Mouse (Mus musculus) right cerebral cortex, postnatal 14 days (tissue): ENCODE data around the gene Slc20a1.

Experiments
- DNase-seq: peaks from one replicate; pipeline ENCODE4 v3.0.0; 2022

Slc20a1 gene

GRCm38 (mm10) chr2:129192392-129193150, 6.0 kb upstream of the Slc20a1 start:
- DNase-seq: no peak

- no peak for DNase-seq
Observed at GRCm38 (mm10) chr2:129196317-129196716, 2.2 kb upstream of the Slc20a1 start.

GRCm38 (mm10) chr2:129197197-129197596, 1.4 kb upstream of the Slc20a1 start:
- no peak for DNase-seq

- DNase-seq: no peak
Observed at GRCm38 (mm10) chr2:129197843-129198435, 625 bp upstream of the Slc20a1 start.

DNA sequence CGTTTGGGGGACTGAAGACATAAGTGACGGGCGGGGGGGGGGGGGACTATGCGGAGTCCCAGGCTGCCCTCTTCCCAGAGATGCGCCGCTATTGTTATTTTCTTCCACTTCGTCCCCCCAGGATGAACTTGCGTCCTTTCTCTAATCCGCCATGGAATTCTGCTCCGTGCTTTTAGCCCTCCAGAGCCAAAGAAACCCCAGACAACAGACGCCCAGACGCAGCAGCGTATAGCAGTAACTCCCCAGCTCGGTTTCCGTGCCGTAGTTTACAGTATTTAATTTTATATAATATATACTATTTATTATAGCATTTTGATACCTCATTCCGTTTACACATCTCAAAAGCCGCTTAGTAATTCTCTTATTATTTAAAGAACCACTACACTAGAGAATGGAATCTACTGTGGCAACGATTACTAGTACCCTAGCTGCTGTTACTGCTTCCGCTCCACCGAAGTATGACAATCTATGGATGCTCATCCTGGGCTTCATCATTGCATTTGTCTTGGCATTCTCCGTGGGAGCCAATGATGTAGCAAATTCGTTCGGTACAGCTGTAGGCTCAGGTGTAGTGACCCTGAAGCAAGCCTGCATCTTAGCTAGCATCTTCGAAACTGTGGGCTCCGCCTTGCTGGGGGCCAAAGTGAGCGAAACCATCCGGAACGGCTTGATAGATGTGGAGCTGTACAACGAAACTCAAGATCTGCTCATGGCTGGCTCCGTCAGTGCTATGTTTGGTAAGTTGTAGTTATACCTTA, 943 bp downstream of the Slc20a1 start:
- DNase-seq: no peak

DNA sequence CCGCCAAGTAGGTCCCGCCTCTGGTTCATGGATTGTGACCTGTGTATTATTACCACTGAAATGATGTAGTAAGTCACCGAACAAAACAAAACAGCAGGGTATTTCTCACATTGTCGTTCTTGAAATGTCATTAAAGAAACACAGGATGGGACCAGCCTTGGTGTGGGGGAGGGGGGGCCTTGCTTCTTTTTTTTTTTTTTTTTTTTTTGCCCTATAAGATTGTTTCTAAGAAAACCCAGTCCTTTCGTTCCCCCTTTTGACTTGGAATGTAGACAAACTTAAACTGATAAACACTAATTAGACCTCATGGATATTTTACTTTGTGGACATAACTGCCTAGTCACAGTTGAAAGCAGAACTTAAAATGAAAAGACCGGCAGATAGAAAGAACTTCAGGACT, 6.4 kb downstream of the Slc20a1 start:
- no peak for DNase-seq

- DNase-seq: no peak
Observed at GRCm38 (mm10) chr2:129206824-129207223, 8.3 kb downstream of the Slc20a1 start.

- no peak for DNase-seq
Observed at GRCm38 (mm10) chr2:129208181-129208746, 9.7 kb downstream of the Slc20a1 start.

DNA sequence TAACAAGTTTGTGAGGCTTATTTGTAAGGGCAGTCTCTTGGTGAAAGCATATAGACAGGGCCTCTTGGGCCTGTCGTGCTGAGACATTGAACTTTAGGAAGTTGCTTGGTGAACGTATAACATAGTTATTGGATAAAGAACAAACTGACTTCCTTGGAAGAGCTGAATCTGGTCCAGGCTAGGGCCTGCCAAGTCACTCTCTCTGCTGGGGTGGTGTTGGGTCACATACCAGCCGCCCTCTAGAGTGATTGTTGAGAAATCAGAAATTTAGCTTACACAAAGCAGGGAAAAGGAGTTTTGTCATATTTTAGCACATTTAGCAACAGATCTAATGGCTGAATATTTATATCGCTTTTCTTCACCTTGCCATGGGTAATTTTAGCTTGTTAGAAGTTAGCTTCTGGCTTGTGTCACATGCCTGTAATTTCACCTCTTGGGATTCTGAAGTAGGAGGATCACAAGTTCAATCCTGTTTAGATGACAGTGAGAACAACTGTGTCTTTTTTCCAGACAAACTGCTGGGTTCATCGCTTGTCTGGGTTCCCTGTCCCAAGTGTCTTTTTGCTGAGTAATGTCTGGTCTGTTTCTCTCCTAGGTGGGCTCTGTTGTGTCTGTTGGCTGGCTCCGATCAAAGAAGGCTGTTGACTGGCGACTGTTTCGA, 11.7 kb downstream of the Slc20a1 start:
- DNase-seq: no peak

DNA sequence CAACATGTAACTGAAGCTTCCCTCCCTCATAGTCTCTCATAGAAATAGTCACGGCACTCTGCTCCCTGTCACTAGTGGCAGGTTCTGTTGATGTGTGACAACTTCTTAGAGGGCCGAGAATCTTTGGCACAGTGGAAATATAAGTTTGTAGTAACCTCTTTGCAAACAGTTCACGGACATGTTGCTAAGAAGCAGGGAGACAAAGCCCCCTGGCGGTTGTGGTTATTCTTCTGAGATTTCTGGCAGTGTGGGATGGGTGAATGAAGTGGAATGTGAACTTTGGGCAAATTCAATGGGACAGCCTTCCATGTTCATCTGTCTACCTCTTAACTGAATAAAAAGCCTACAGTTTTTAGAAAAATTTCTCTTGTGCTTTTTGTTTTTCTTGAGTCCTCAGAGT, 12.7 kb downstream of the Slc20a1 start:
- no peak for DNase-seq

DNA sequence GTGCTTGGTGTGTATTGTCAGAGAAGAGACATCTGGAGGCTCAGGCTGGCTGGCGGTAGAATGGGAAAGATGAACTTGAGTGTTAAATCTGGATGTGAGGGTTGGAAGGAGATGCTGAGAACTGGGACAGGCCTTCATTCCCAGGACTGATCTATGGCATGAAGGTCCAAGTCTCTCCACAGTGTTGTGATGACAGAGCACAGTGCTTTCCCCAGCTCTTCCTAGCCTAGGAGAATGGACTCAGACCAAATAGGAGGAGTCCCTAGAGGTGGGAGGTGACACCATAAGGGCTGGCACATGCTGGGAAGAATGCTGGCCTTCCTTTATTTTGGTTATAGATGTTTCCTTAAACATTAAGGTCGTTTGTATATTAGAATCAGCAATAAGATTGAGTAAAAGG, 13.4 kb downstream of the Slc20a1 start:
- DNase-seq: no peak

- no peak for DNase-seq
Observed at GRCm38 (mm10) chr2:129212566-129212965, 14.0 kb downstream of the Slc20a1 start.

DNA sequence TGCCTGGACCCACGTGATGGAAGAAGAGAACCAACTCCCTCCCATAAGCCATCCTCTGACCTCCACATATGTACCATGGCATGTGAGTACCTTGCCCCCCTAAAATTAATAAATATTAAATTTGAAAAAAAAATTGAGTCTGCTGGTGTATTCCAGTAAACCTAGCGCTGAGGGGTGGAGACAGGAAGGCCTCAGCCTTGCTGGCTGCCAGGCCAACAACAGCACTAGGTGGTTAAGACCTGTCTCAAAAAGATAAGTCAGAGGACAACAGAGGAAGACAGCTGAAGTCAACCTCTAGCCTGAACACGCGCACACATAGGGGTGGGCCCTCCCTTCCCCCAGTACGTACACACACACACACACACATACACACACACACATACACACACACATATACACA, 16.2 kb downstream of the Slc20a1 start:
- DNase-seq: no peak

DNA sequence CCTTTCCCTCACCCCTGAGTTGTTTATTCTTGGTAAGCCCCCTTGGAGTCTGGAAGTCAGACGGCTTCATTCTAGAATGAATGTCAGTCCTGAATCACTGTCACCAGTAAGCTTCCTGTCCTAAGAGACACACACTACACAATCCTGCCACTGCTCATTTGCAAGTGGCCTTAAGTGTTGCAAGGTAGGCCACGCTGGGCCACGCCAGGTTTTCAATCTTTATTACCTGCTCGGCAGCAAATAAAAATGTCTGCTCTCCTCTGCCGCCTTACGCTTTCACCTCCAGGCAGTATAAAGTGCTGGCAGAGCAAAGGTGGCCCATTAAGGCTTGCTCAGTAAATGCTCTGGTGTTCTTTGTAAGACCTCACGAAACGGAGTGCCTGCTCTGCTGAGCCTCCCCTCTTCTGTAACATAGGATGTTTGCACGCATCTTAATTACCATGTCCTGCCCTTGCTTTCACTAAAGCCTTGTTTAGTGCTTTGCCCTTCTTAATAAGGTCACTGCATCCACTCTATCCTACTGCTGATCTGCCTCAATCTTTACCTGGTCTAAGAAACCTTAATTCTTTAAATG, 19.1 kb downstream of the Slc20a1 start:
- no peak for DNase-seq

DNA sequence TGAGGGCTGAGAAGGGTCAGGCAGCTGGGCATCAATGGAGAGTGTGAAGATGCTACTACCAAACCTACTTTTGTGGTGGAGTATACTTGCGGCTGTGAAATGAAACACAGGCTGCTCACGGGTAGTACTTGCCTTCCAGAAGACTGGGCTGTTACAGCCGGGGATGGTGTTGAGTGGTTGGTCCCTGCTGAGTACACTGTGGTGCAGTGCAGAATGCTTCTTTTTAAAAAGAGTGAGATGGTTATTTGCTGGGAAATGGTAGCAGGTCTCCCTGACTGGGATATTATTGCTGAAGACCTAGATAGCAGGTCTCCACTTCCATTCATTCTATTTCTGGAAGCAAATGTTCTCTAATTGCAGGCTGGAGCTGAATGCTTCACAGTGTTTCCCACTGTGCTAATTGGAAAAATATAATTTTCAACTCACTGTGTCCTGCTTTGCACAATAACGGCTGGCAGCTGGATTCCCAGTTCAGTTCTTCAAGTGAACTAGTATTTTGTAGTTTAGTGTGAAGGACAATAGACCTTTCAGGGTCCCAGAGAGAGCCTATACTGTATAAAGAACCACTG, 20.1 kb downstream of the Slc20a1 start:
- DNase-seq: no peak

DNA sequence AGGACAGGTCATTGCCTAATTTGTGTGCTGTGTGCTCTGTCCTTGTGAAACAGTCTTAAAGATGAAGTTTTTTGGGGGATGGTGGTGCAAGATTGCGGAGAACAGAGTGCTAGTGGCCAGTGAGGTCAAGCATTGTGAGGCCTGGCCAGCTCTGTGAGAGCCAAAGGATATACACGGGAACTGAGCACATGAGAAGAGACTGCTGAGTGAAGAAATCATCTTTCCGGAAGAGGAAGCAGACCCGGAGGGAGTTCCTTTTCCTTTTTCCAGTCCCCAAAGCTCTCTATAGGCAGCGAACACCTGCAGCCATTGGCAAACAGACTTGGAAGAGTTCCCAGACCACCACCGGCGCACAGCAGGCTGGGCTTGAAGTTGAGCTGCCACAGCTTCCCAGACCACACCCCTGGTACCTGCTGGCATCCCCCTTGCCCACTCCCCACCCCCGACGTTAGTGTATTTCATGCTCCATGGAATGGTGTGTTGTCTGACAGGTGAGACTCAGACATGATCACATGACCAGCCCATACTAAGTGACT, 22.6 kb downstream of the Slc20a1 start:
- no peak for DNase-seq

- no peak for DNase-seq
Observed at GRCm38 (mm10) chr2:129224178-129224577, 25.6 kb downstream of the Slc20a1 start.

DNA sequence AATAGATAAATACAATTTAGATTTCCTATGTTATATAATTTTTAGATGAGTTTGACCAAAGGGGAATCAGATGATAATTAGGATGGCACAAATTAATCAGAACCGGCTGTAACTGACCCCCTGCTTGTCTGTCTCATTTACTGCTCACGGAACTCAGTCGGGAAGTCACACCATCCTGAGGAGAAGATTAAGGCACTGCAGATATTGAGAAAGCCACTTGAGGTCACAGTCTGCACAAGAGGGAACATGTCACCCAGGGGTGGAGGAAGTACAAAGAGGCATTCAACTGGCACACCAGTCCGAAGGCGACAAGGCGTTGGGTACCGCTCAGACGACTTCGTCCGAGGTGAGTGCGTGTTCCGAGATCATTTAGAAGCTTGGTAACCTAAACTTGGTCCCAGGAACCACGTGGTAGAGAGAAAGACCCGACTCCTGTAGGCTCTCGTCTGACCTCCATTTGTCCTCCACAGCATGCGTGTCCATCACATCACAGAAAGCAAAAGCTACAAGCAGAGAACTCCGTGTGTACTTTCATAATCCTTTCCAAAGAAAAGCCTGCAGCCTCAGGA, 26.8 kb downstream of the Slc20a1 start:
- DNase-seq: no peak

DNA sequence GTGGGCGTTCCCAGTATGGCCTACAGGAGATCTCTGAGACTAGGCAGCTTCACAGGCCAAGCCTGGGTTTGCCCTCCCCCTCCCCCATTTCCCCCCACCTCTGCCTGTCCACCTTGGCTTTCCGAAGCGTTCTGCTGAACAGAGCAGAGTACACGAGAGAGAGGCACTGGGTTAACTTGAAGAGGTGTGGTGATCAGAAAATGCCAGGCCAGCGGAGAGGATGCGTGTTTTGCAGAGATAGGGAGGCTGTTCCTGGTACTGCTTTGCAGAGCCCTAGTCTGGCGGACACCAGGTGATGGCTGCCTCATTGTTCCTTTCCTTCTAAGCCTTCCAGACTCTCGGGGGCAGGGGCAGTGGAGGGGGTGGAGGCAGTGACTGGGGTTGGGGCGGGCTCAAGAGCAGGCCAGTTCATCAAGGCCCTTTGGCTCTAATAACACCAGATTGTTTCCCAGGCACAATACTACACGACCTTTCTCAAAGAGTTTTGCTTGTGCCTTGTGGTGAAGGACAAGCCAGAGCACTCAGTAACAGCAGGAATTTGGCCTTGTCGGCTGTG, 27.8 kb downstream of the Slc20a1 start:
- no peak for DNase-seq

DNA sequence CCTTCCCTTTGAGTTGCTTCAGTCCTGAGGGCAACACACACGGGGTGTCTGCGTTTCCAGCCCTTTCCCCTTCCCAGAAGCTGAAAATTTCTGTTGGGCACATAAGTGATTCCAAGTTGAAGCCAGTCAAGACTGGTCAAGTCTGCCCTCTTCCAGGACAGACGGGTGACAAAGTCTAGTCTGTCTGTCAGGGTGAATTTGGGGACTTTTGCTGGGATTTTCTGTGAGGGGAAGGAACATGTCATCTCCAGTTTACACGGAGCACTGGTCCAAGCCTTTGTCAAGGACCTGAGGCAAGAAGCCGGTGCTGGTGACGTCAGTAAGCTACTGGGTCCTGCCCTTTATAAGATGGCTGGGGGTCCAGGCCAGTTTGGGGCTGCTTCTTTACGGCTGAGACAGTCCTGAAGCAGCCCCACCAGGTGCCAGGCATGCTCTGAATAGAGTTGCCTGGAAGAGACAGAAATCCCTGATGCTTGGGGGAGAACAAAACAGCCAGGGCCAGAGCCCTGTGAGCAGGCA, 28.5 kb downstream of the Slc20a1 start:
- no peak for DNase-seq

DNA sequence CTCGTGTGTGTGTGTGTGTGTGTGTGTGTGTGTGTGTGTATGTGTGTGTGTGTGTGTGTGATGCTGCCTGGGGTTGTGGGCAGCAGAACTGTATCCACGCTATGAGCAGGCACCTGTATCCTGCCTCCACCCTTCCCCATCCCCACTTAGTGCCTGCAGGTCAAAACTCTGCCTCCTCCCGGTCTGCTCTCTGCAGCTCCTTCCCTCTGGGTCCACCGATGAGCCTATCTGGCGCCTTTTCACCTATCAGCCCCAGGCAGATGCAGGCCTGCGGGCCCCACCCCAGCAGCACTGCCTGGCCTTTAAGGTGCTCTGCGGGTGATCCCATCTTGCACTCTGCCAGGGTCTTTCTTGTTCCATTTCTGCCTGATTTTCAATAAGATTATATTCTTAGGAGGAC, 29.1 kb downstream of the Slc20a1 start:
- DNase-seq: no peak
